Mouse (Mus musculus) liver, postnatal 0 days (tissue): ENCODE measurements at regions not wholly inside any gene's neighbourhood (a gene's known extent, or its start where the extent isn't known, plus 50 kb on each side); places are given as distances from the start of the nearest gene placed in this dataset. TPM values are rescaled to one million over a fixed set of nuclear protein-coding genes. Genes with fewer than 3 reads are reported as not detected.

Experiments
- ATAC-seq: fragments of 200-750 bp; cut with Nextera tagmentation; 2 replicates; pipeline ENCODE4 v1.8.0; 2017; ENCODE audit warnings: mild to moderate bottlenecking, moderate library complexity
- DNase-seq: peaks from one replicate; pipeline ENCODE4 v3.0.0-alpha.2; 2016
- H3K27ac ChIP-seq: fragments of 300-500 bp; sonication (generic); 2 replicates; pipeline ENCODE4 v1.5.1; 2014; ENCODE audit warnings: antibody characterized with exemption, moderate library complexity, mild to moderate bottlenecking, low read depth
- H3K27me3 ChIP-seq: fragments of 300-500 bp; sonication (generic); 2 replicates; pipeline ENCODE4 v1.6.1; 2014; ENCODE audit warnings: low read length, control low read depth, mixed read lengths; ENCODE audit not compliant: insufficient read depth
- H3K36me3 ChIP-seq: fragments of 300-500 bp; sonication (generic); replicated peaks from 2 replicates; pipeline ENCODE4 v1.6.1; 2014; ENCODE audit warnings: mild to moderate bottlenecking, control low read depth, low read length, moderate library complexity, mixed read lengths; ENCODE audit not compliant: insufficient read depth
- H3K4me1 ChIP-seq: fragments of 300-500 bp; sonication (generic); 2 replicates; pipeline ENCODE4 v1.6.1; 2014; ENCODE audit warnings: antibody characterized with exemption, mild to moderate bottlenecking, control low read depth; ENCODE audit not compliant: insufficient read depth
- H3K4me2 ChIP-seq: fragments of 300-500 bp; sonication (generic); 2 replicates; pipeline ENCODE4 v1.6.1; 2014; ENCODE audit warnings: low read depth, mild to moderate bottlenecking, low read length, moderate library complexity, mixed read lengths
- H3K4me3 ChIP-seq: fragments of 300-500 bp; sonication (generic); 2 replicates; pipeline ENCODE4 v1.5.1; 2014; ENCODE audit warnings: low read depth, low read length
- H3K9ac ChIP-seq: fragments of 300-500 bp; sonication (generic); replicated peaks from 2 replicates; pipeline ENCODE4 v1.6.1; 2014; ENCODE audit warnings: mild to moderate bottlenecking, moderate library complexity
- H3K9me3 ChIP-seq: fragments of 300-500 bp; sonication (generic); 2 replicates; pipeline ENCODE4 v1.6.1; 2016; ENCODE audit warnings: mild to moderate bottlenecking, control low read depth, low read length, mixed read lengths
- CTCF ChIP-seq: sonication (generic); IDR thresholded peaks from 2 replicates; pipeline ENCODE4 v1.5.1; 2016; ENCODE audit warnings: antibody characterized with exemption, low read depth
- EP300 ChIP-seq: IDR thresholded peaks from 2 replicates; pipeline ENCODE4 v1.6.1; 2016; ENCODE audit warnings: antibody characterized with exemption, low read depth, mild to moderate bottlenecking
- WGBS: fragments of 180-500 bp; shearing (Covaris S2); extraction: QIAGEN DNeasy Blood & Tissue Kit; methylation state at CpG from one replicate; pipeline ENCODE4 v1.1.7; 2014; ENCODE audit not compliant: insufficient replicate concordance; 5-methylcytosine and 5-hydroxymethylcytosine counted together
- microRNA-seq: library from miRNA; unstranded; fragments of <30 nt; microRNA quantifications from one replicate; pipeline ENCODE4, GENCODE M21; 2016

DNA sequence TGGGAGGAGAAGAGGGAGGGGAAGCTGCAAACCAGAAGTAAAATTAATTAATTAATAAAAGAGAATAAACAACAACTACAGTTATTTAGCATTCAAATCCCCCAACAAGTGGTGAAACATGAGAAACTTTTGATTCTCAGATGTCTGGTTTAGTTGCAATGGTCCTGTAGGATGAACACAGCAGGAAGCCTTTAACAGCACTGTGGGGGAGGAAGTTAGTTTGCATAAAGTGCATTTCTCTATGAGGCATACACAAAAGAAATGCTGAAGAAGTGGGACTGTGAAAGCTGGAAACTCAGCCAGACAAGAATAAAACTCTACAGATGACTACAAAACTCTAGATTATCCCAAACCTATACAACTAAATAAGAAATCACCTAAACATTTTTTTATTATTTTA, 96.2 kb downstream of the Klhl6 start:
- no peak overlapping the region for H3K27ac ChIP-seq
- no peaks in the 10 kb centered on the region for H3K27me3 ChIP-seq
- H3K36me3 ChIP-seq = no peaks in the 10 kb centered on the region
- peaks cover 4% of the 10 kb centered on the region; the same call in 1 of the 2 replicates for H3K4me1 ChIP-seq
- H3K4me2 ChIP-seq = no peak overlapping the region
- no peak overlapping the region for H3K4me3 ChIP-seq
- no peak for DNase-seq
- no peak for ATAC-seq
- no peak for TF ChIP-seq EP300
- TF ChIP-seq CTCF = no peak
- H3K9ac ChIP-seq = no peak overlapping the region
- H3K9me3 ChIP-seq = no peaks in the 10 kb centered on the region

DNA sequence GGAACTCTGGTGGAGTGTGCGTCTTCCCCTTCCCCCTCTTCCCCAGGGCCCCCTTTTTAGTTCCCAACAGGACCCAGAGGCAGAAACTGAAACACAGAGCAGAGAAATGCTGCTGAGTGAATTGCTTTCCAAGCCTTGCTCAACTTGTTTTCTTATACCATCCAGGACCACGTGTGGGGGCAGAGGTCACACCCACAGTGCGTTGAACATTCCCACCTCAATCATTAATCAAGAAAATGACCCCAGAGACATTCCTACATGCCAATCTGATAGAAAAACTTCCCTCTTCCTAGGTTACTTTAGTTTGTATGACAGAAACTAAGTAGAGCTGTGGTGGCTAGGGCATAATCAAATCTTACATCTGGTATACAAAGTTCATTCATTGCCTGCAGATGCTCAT, 93.3 kb downstream of the Klhl6 start:
- Histone ChIP-seq H3K9ac (no peak overlapping the region), H3K27me3 (no peaks in the 10 kb centered on the region), H3K36me3 (no peaks in the 10 kb centered on the region), H3K9me3 (no peaks in the 10 kb centered on the region), H3K27ac (no peak overlapping the region), H3K4me3 (no peak overlapping the region), H3K4me1 (no peaks in the 10 kb centered on the region), H3K4me2 (no peak overlapping the region)
- no peak for DNase-seq
- ATAC-seq = no peak
- 59% methylated on average over 3 of the region's 3 CpGs for WGBS
- no peak for TF ChIP-seq EP300
- no peak for TF ChIP-seq CTCF

- no peak overlapping the region for H3K4me3 ChIP-seq
- no peak overlapping the region for H3K27ac ChIP-seq
- TF ChIP-seq EP300 (no peak), CTCF (no peak)
- 77% methylated on average over 3 of the region's 3 CpGs for WGBS
- DNase-seq (no peak), ATAC-seq (no peak)
- no peak overlapping the region for H3K4me2 ChIP-seq
- H3K4me1 ChIP-seq = no peaks in the 10 kb centered on the region
- no peaks in the 10 kb centered on the region for H3K27me3 ChIP-seq
- H3K36me3 ChIP-seq = no peaks in the 10 kb centered on the region
- no peaks in the 10 kb centered on the region for H3K9me3 ChIP-seq
- no peak overlapping the region for H3K9ac ChIP-seq
These were observed 91.4 kb downstream of the Klhl6 start for GRCm38 (mm10) chr16:19891441-19891840.

DNA sequence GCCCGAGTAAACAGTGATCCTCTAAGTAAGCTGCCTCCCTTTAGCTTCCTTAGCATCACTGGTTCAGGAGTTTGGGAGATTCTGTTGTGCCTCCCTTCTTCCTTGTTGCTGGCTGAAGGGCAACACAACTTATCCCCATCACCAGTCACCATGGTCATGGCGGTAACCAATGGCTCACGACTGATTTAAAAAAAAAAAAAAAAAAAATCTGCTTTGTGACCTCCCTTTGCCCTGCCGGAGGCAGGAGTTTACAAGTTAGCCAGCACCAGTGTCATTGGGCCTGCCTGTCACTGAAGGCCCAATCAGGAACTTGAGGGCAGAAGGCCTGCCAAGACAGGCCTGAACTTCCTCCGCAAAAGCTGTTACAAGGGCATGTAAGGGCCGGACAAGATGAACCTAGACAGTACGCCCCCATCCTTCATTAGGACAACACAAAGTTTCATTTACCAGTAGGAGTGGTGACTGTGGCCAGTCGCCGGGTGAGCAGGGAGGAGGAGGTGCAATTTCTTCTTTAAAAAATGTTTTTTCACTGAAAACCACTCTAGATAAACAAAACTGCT, 88.3 kb downstream of the Klhl6 start:
- Histone ChIP-seq H3K4me2 (no peak overlapping the region), H3K4me1 (no peaks in the 10 kb centered on the region), H3K4me3 (no peak overlapping the region), H3K36me3 (no peaks in the 10 kb centered on the region), H3K9ac (no peak overlapping the region), H3K27me3 (no peaks in the 10 kb centered on the region), H3K9me3 (no peaks in the 10 kb centered on the region), H3K27ac (no peak overlapping the region)
- DNase-seq (no peak), ATAC-seq (no peak)
- WGBS = 79% methylated on average over 9 of the region's 9 CpGs
- TF ChIP-seq CTCF (no peak), EP300 (no peak)

Small RNAs in the stretch of these regions (microRNA-seq; reads per million reads assigned to microRNA genes)
- not detected for gene Gm27883
